Mouse (Mus musculus) frontal cortex, postnatal 10 days (tissue): ENCODE data around the gene Ccdc194.
"Not testable (repeated sequence)": the region's sequence is repeated elsewhere in the genome, so short reads cannot be mapped to it uniquely, and the experiment has no call there.

Source experiments
- DNase-seq, 2 experiments: peaks; one replicate each; pipeline ENCODE4 v3.0.0; 2022; ENCODE audit warnings: low spot score in 2 of 2, mixed read lengths in 1 of 2

Gene Ccdc194

DNA sequence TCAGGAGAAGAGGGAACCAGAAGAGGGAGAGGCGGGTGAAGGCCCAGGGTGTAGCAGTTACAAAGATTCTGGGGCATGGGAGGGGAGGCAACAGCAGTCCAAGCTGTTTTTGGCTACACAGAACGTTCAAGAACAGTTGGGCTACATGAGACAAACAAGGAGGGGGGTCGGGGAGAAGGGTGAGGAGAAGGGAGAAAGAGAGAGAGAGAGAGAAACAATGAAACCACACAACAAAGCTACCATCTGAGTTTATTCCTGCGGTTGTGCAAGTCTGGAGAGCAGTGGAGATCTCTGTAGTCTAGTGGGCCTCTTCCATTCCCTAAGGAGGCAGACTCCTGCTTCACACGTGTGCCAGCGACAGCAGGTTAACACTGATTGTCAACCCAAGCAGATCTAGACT is 28.5 kb upstream of the Ccdc194 start:
- no peak for DNase-seq

DNA sequence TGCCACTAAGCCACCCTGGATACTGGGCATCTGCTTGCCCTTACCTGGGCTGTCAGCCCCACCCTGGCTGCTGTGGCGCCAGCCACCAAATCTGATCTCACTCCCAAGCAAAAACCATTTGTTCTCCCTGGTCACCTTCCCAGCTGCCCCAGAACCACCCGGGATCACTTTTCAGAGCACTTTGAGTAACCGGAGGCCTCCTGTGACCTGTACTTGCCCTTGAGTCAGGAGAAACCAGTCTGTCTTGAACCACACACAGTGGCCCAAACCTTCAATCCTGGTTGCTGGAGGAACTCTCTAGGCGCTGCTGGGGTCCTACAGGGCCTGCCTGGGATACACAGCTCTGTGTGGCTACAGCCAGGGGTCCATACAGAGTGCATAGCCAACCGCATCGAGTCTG is 27.3 kb upstream of the Ccdc194 start:
- DNase-seq: no peak

DNA sequence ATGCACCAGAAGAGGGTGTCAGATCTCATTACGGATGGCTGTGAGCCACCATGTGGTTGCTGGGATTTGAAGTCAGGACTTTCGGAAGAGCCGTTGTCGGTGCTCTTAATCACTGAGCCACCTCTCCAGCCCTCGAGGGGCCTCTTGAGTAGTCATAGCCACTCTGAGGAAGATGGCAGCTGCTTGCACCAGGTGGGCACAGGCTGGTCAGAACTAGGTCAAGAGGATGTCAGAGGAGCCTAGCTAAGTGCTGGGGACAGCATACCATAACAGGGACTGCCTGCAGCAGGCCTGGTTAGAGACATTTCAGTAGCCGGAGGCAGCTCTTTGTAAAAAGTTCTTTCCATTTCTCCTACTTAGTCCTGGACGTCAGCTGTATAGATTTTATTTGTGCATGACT is 25.2 kb upstream of the Ccdc194 start:
- no peak for DNase-seq

DNA sequence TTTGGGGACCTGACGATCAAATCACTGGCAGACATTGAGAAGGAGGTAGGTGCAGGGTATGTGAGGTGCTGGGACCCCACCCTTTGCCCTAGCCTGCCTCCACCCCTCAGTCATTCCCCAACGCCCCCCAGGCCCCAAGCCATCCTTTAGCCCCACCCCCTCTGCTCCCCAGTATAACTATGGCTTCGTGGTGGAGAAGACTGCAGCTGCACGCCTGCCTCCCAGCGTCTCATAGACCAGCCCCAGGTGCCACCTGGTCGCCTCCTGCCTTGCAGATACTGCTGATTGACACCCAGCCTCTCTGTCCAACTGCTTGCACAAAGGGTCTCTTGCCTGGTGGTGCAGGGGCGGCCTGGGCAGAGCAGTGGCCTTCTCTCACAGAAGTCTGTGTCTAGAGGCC is 22.1 kb upstream of the Ccdc194 start:
- no peak for DNase-seq

DNA sequence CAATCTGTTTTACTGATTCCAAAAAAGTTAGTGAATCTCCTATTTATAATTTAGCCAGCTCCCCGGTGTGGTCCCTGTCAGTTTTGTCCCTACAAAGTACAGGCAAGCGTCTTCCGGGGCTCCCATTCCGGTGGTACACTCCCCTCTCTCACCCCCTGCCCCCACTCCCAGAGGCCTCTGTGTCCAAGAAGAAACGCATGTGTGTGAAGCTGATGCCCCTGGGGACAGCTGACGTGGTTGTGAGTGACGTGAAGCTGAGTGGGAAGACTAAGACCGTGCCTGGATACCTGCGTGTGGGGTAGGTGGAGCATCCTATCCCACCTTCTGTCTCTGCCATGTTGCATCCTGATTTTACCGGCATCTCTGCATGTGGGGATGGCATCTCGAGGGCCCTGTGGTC is 19.5 kb upstream of the Ccdc194 start:
- DNase-seq: no peak

DNA sequence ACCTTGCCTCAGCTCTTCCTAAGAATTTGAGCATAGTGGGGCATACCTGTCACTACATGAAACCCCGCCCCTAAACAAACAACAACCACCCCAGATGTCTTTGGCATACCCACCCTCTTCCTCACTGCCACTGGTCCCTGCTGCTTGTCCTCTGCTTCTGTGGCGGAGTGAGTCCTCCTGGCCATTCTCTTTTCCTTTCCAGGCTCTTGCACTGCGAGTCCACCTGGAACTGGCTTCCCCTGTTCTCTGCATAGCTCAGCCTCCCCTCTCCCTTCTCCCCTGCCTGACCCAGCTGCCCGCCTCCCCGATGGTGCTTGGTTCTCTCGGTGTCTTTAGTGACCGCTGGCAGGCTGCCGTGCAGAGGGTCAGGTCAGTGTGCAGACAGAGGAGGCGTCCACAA is 18.2 kb upstream of the Ccdc194 start:
- no peak for DNase-seq

DNA sequence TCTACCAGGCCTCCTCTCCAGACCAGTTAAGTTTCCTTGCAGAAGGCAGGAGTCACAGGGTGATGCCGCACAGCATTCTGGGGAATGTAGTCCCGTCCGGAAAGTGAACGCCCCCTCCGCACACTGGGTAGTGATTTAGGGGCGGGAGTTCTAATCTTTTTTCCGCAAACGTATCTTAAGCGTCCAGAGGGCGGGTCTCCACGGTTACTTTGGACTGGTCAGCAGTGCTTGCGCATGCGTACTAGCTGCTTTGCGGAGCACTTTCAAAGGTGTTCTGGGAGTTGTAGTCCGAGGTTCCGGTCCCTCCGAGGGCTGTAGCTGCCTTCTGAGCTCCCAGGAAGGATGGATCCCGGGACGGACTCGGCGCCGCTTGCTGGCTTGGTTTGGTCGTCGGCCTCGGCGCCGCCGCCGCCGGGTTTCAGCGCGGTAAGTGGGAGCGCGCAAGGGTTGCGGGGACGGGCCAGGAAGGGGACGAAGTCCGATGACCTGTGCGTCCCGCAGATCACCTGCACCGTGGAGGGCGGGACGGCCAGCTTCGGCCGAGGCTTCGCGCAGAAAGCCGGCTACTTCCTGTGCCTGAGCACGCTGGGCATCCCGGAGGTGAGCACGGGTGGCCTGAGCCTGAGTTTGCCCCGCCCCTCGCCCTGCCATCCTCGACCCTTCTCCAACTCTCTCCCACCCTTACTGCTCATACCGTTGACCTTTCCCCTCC is 17.3 kb upstream of the Ccdc194 start, which contains the start of gene Mvb12a:
TSS of gene Mvb12a (plus strand) at position 291 of the 712 bp plus-strand sequence.
- DNase-seq: peak; percentile 96 to 97

DNA sequence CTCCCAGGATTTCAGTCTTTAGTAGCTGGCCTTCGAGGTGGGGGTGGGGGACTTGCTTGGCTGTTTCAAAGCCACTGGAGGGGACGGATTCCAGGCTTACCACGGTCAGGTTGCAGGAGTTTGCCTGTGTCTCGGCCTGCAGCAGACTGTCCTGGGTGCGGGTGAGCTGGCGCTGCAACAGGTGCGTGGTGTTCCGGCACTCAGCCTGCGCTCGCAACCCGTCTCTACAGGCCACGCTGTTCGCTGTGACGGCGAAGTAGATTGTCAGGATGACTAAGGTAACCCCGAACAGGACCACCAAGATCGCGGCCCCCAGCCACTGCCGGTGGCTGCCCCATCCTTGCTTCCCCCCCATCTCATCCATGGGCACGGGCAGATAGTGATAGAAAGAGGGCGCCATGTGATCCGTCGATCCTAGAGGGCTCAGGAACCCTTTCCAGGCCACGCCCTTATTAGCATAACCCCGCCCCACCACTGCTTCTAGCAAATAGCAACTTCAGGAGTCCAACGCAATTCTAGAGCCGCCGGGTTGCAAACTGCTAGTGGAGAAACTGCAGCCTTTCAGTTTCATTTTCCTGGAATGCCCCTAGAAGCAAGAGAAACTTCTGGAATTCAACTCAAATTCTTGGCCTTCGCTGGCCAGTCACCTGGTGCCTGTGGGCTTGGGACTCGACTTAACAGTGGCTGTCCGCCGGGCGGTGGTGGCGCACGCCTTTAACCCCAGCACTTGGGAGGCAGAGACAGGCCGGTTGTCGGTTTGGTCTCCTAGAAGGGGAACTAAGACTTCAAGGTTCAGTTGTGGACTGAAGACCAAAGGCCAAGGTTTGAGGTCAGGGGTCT is 11.7 kb upstream of the Ccdc194 start, which contains the start of gene Bst2:
TSS of gene Bst2 (minus strand) at position 429 of the 840 bp plus-strand sequence.
- DNase-seq: peak in 1 of 2 experiments; percentile 48

DNA sequence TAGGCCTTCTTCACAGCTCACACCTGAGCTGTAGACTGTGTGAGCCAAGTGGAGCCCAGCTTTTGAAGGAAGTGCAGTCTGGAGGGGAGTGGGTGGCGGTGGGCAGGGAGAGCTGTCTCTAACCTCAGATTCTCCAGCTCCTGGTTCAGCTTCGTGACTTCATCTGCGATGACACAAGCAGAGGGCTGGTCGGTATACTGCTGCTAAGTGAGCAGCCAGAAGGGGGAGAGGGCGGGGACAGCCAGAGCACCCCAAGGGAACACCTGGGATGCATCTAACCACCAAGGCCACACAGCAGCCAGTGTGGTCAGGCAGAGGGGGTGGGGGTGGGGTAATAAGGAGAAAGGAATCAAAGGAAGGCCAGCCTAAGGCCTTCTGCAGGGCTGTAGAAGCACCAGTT is 10.2 kb upstream of the Ccdc194 start:
- DNase-seq: no peak

DNA sequence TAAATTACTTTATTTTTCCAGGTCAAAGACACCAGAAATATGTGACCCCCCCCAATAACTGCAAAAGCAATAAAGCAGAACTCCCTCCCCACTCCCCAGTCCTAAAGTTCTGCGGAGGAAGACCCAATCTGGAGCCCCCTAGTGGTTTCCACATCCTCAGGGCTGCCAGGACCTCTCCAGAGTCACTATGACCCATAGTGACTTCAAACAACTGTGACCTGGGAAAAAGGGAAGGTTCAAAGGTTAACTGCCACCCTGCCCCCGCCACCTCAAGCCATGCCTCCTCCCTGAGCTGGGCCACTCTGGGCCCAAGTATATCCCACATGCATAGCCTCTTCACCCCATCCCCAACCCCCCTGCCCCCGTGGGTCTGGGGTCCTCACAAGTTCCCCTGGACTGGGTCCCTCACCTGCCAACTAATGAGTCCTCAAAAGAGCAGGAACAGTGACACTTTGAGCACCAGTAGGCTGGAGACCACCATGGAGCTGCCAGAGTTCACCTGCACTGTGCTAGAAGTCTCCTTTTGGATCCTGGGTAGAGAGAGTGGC is 8.8 kb upstream of the Ccdc194 start:
- DNase-seq: no peak

DNA sequence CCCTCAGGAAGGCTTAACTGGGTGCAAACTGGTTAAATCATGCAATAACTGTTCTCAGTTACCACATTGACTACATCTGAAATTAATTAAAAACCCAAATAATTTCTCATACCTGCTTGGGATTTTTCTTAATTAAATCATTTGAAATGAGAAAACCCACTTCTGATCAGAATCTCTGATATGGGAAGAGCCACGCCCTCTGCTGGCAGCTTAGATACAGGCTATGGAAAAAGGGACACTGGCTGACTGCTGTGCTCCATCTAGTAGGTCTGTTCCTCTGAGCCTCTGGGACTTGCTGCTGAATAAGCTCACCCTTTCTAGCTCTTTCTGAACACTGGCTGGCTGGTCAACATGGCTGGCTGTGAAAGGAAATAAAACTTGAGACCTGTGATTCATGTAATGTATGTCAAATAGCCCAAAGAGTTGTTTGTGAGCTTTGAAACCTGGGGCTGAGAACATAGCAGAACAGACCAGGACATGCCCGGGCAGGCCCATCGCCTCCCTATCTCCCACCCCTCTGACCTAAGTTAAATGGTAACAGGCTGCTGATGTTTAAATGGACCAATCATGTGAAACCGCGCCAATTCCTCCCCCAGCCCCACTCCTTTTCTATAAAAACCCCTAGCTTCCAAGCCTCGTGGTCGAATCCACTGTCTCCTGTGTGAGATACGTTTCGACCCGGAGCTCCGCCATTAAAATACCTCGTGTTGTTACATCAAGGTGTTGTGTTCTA is 5.4 kb upstream of the Ccdc194 start:
- not testable (repeated sequence) for DNase-seq

DNA sequence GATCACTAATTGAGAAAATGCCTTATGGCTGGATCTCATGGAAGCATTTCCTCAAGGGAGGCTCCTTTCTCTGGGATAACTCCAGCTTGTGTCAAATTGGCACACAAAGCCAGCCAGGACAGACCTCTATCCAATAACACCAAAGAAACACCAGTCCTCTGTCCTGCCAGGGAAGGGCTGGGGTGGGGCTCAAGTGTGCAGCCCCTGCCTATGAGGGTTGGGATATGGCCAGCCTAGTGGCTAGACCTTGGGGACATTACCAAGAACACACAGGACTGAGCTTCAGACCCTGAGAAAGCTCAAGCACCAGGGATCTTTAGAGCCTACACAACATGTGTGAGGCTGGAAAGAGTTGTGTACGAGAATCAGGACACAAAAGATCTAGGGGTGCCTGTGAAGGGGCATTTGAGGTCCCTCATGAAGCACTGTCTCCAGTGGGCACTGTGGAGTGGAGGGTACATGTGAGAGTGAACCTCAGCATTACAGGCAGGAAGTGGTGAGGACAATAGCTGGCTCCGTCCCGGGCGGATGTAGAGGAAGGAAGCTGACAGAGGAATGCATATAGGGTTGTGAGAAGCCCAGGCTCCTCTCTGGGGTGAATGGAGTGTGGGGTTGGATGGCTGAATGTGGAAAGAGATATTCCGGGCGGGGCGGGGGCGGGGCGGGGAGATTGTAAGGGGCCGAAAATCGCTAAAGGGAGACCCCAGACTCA is 3.0 kb upstream of the Ccdc194 start:
- no peak for DNase-seq

DNA sequence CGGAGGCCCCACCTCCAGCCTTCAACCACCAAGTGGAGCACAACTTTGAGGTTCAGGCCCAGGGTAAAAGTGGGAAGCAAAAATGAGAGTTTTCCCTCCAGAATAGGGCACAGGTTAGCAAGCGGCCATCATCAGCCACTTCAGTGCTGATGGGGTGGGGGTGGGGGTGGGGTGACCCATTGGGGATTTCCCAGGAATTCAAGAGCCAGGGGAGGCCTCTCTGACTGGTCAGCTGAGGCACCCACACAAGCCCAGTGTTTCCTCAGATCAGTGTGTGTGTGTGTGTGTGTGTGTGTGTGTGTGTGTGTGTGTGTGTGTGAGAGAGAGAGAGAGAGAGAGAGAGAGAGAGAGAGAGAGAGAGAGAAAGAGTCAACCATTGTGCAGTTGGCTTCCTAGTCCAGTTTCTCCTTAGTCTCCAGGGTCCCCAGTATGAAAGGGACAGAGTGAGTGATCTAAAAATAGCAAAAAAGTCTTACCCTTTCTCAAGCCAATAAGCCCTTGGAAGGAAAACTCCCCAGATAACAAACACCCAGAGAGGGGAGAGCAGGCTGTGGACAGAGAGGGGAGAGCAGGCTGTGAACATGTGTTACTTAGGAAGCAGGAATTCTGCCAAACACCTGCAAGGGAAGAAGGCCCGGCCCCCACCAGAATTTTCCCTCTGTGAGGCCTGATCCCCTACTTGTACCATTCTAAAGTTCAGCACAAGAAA is 1.8 kb upstream of the Ccdc194 start:
- no peak for DNase-seq

DNA sequence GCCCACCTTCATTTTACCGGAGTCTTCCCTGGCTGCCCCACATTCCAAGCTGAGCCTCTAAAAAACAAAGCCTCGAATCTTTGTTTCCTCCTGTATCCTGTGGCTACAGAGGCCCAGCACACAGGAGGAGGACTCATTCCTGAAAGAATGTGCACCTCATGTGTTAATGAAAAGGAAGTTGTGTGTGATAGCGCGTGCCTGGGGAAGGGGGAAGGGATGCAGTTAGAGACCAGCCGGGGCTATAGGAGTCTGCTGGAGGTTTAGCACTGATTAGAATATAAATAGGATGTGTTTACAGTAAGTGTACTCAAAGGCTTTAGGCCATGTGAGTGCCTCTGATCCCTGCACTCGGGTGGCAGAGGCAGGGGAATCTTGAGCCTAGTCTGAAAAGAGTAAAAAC is 761 bp upstream of the Ccdc194 start:
- no peak for DNase-seq

DNA sequence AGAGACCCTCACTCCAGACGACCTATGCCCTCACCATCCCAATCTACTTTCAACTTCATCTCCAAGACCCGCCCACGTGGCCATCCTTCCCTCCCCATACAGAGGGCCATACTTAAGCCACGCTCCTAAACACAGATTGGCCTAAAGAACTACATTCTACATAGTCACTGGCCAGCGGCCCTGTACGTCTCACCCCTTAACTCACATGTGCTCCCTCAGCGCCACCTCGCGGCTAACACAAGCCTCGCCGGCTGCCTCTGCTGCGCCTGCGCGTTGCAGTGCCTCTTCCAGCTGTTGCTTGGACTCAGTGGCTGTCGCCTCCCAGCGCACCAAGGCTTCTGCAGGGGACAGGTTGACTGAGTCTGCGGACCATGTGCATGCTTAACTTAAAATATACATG is 3.9 kb downstream of the Ccdc194 start:
- peak; percentile 80 to 87 for DNase-seq

DNA sequence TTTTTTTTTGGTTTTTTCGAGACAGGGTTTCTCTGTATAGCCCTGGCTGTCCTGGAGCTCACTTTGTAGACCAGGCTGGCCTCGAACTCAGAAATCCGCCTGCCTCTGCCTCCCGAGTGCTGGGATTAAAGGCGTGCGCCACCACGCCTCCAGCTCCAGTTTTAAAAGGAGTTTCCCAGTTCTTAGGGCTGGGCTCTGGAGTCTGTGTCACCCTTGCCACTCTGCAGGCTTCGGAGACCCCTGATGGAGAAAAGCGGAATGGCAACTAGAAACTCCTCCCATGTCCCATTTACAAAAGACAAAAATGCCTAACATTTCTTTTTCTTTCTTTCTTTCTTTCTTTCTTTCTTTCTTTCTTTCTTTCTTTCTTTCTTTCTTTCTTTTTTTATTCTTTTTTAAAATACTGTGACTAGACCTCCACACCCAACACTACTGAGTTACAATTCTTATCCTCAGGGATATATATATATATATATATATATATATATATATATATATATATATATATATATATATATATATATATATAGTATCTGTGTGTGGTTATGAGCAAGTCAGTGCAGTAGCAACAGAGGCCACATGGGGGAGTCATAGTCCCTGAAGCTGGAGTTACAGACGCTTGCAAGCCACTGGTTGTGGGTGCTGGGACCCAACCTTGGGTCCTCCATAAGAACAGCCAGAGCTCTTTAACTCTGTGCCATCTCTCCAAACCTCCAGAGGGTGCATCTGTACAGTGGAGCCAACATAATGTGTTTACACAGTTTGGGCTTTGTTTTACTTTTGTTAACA is 6.3 kb downstream of the Ccdc194 start:
- not testable (repeated sequence) for DNase-seq

DNA sequence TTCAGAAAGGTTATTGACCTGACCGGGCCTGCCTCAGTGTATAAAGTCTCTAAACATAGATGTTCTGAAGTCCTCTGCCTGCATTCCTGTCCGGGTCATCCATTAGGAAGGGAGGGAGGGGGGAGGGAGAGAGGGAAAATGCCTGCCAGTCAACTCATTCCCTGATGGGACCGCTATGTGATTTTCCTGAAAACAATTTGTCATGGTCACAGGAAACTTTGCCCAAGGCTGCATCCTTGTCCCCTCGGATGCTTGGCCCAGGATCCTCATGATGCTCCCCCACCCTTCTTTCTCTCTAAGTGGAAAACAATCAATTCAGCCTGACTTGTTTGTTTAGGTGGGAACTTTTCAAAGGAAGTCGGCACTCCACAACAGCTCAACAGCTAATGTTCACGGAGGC is 8.7 kb downstream of the Ccdc194 start:
- DNase-seq: no peak

DNA sequence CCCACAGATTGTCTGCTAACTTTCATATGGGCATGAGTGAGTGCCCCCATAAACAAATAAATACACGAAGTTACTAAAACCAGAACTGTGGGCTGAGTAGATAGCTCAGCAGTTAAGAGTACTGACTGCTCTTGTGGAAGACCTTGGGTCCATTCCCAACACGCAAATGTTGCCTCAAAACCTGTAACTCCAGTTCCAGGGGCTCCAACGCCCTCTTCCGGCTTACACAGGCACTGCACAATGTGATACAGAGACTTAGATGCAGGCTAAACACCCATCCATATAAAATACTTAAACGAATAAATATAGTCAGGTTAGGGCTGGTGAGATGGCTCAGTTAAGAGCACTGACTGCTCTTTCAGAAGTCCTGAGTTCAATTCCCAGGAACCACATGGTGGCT is 10.5 kb downstream of the Ccdc194 start:
- no peak for DNase-seq

DNA sequence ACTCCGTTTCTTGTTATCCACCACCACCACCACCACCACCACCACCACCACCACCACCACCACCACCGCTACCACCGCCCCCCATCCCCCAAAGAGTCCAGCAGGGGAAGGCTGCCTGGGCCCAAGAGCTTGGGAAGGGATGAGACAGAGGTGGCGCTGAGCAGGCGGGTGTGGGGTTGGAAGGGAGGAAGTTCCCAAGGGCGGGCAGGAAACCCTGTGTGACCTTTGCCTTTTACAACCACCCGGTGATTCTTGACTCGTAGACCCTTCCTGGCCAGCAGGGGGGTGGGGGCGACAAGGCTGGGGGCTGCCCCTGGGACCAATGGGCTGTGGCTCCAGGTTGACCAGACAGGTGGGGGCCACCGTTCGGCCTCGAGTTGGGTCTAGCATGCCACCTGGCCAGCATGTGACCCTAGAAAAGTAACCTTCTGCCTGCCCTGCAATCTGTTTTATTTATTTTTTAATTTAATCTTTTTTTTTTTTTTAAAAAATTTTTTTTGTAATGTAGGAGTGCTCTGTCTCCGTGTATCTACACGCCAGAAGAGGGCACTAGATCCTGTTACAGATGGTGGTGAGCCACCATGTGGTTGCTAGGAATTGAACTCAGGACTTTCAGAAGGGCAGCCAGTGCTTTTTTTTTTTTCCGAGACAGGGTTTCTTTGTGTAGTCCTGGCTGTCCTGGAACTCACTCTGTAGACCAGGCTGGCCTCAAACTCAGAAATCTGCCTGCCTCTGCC is 12.3 kb downstream of the Ccdc194 start:
- no peak for DNase-seq
